Mouse (Mus musculus): Measurements from ENCODE around the gene Brd3. TPM values are rescaled to one million over a fixed set of nuclear protein-coding genes. Genes with fewer than 3 reads are reported as not detected.
"Not testable (repeated sequence)": the region's sequence is repeated elsewhere in the genome, so short reads cannot be mapped to it uniquely, and the experiment has no call there.

Brd3 gene
- total and polyA plus RNA-seq, 2 experiments = 5.8 to 14.8 TPM

DNA sequence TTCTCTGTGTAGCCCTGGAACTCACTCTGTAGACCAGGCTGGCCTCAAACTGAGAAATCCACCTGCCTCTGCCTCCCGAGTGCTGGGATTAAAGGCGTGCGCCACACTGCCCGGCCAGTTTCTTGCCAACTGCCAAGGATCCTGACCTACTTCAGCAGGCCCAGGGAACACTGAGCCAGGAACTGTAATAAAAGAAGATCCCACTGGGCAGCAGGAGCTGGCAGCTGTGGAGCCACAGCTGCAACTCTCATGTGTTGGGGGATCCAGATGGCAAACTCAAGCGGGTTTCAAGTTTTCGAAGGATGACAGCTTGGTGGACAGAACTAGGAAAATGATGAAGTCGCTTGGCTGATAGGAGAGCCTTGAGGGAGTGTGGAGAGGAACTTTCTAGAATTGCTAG lies 3.2 kb upstream of the Brd3 start:
- Histone ChIP-seq H3K79me2 (ENCODE audit: control insufficient read depth, insufficient read depth, low read length) (peaks cover 2% of the 10 kb centered on the region; the same call in 1 of the 2 replicates), H3K4me3 (ENCODE audit: insufficient read depth, low read depth, low read length) (no peak overlapping the region), H3K27me3 (ENCODE audit: control insufficient read depth, insufficient read depth, low read length) (no peaks in the 10 kb centered on the region), H3K4me1 (ENCODE audit: control insufficient read depth, insufficient read depth, low read length) (peaks cover 7% of the 10 kb centered on the region), H3K27ac (replicated peaks; ENCODE audit: insufficient read depth, low read depth, low read length) (no peak overlapping the region), H3K9ac (ENCODE audit: low read depth, low read length) (no peak overlapping the region), H3K36me3 (ENCODE audit: control insufficient read depth, insufficient read depth, low read length) (no peaks in the 10 kb centered on the region)
- 96% methylated on average over 7 of the region's 7 CpGs for WGBS
- TF ChIP-seq POLR2A (IDR thresholded peaks at IDR 0.05; ENCODE audit: extremely low read depth, insufficient read depth, low read length) (no peak), CTCF (IDR thresholded peaks at IDR 0.05; ENCODE audit: low read depth, low read length) (no peak)
- no peak for DNase-seq (ENCODE audit: extremely low read depth, low read depth, low spot score)

DNA sequence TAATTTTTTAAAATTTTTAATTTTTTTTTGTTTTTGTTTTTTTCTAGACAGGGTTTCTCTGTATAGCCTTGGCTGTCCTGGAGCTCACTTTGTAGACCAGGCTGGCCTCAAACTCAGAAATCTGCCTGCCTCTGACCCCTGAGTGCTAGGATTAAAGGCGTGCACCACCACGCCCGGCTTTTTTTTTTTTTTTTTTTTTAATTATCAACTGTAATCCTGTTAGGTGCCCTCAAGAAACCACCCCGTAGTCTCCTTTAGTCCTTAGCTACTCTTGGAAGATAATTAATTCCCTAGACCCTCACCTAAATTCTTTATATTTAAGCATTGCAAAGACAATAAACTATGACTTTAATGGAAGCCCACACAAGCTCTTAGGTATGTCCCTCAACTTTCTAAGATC lies 804 bp downstream of the Brd3 start:
- WGBS = 82% methylated on average over 4 of the region's 4 CpGs
- not testable (repeated sequence) for H3K79me2 ChIP-seq (ENCODE audit: control insufficient read depth, insufficient read depth, low read length)

DNA sequence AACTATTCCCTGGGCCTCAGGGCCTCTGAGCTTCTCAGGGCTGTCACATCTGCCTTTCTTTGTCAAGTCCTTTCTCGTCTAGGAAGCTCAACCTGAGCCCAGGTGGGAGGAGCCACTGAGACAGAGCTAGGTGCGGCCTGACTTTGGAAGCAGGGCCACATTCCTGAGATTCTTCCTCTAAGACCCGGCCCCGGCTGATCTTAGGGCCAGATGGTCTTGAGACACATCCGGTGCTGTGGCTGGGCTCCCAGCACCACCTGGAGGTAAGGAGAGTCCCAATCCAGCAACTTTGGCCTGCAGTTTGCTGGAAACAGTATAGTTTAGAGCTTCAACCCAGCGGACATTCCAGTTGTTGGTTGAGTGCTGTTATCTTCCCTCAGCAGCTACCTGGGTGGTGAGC lies 1.9 kb downstream of the Brd3 start:
- Histone ChIP-seq H3K9ac (ENCODE audit: low read depth, low read length) (no peak overlapping the region), H3K4me1 (ENCODE audit: control insufficient read depth, insufficient read depth, low read length) (peaks cover 6% of the 10 kb centered on the region; the same call in 1 of the 2 replicates)
- no peak for DNase-seq (ENCODE audit: extremely low read depth, low read depth, low spot score)

More for the DNA sequence above, 804 bp downstream of the Brd3 start:
- not testable (repeated sequence) for H3K4me3 ChIP-seq (ENCODE audit: insufficient read depth, low read depth, low read length); H3K36me3 ChIP-seq (ENCODE audit: control insufficient read depth, insufficient read depth, low read length); DNase-seq (ENCODE audit: extremely low read depth, low read depth, low spot score); H3K4me1 ChIP-seq (ENCODE audit: control insufficient read depth, insufficient read depth, low read length); H3K27me3 ChIP-seq (ENCODE audit: control insufficient read depth, insufficient read depth, low read length); H3K27ac ChIP-seq (replicated peaks; ENCODE audit: insufficient read depth, low read depth, low read length); H3K9ac ChIP-seq (ENCODE audit: low read depth, low read length)

DNA sequence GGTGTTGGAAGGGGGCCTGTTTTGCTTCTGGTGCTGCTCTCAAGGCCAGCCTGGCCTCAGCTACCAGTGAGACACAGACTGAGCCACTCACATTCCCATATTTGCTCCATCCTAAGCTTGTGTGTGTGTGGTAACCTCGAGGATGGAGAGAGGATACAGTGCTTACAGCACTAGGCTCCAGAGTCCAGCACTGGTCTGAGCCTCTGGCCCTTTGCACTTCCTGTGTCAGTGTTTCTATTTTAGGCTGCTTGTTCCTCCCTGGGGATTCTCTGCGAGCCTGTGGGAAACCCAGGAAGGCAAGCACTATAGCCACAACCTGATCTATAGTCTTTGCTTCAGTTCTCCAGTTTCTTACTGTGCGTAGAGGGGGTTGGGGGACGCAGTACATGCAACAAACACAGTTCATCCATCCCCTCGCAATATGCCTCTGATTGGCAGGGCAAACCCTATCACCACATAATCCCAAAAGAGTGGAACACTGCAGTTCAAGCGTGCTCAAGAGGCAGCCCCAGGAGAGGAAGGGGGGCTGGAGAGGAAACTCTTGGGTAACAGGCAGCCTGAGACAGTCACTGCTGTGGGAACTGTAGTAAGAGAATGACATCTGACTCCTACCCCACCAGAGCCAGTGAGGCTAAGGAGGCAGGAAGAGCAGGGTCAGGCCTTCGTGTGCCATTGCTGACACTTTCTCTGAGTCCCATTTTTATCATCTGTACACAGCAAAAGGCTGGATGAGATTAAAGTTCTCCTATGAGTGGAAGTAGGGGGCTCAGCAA lies 3.2 kb downstream of the Brd3 start:
- no peaks in the 10 kb centered on the region for H3K79me2 ChIP-seq (ENCODE audit: control insufficient read depth, insufficient read depth, low read length)
- DNase-seq (ENCODE audit: extremely low read depth, low read depth, low spot score) = peak; percentile 20
- no peaks in the 10 kb centered on the region for H3K27me3 ChIP-seq (ENCODE audit: control insufficient read depth, insufficient read depth, low read length)
- H3K27ac ChIP-seq (replicated peaks; ENCODE audit: insufficient read depth, low read depth, low read length) = peak overlapping the region; percentile 71
- TF ChIP-seq CTCF (IDR thresholded peaks at IDR 0.05; ENCODE audit: low read depth, low read length) (no peak), POLR2A (IDR thresholded peaks at IDR 0.05; ENCODE audit: extremely low read depth, insufficient read depth, low read length) (no peak)
- H3K4me1 ChIP-seq (ENCODE audit: control insufficient read depth, insufficient read depth, low read length) = peaks cover 6% of the 10 kb centered on the region; the same call in 1 of the 2 replicates
- WGBS = 59% methylated on average over 7 of the region's 7 CpGs
- H3K4me3 ChIP-seq (ENCODE audit: insufficient read depth, low read depth, low read length) = no peak overlapping the region
- H3K36me3 ChIP-seq (ENCODE audit: control insufficient read depth, insufficient read depth, low read length) = no peaks in the 10 kb centered on the region
- no peak overlapping the region for H3K9ac ChIP-seq (ENCODE audit: low read depth, low read length)

More for the DNA sequence above, 1.9 kb downstream of the Brd3 start:
- Histone ChIP-seq H3K79me2 (ENCODE audit: control insufficient read depth, insufficient read depth, low read length) (no peaks in the 10 kb centered on the region), H3K27me3 (ENCODE audit: control insufficient read depth, insufficient read depth, low read length) (no peaks in the 10 kb centered on the region), H3K27ac (replicated peaks; ENCODE audit: insufficient read depth, low read depth, low read length) (0 out of 2 replicates have a peak overlapping the region, but pooled peaks have one; percentile 7), H3K4me3 (ENCODE audit: insufficient read depth, low read depth, low read length) (no peak overlapping the region), H3K36me3 (ENCODE audit: control insufficient read depth, insufficient read depth, low read length) (no peaks in the 10 kb centered on the region)
- WGBS = 50% methylated on average over 6 of the region's 6 CpGs
- no peak for TF ChIP-seq POLR2A (IDR thresholded peaks at IDR 0.05; ENCODE audit: extremely low read depth, insufficient read depth, low read length)
- TF ChIP-seq CTCF (IDR thresholded peaks at IDR 0.05; ENCODE audit: low read depth, low read length) = peak; percentile 23; the same call in 1 of the 2 replicates

DNA sequence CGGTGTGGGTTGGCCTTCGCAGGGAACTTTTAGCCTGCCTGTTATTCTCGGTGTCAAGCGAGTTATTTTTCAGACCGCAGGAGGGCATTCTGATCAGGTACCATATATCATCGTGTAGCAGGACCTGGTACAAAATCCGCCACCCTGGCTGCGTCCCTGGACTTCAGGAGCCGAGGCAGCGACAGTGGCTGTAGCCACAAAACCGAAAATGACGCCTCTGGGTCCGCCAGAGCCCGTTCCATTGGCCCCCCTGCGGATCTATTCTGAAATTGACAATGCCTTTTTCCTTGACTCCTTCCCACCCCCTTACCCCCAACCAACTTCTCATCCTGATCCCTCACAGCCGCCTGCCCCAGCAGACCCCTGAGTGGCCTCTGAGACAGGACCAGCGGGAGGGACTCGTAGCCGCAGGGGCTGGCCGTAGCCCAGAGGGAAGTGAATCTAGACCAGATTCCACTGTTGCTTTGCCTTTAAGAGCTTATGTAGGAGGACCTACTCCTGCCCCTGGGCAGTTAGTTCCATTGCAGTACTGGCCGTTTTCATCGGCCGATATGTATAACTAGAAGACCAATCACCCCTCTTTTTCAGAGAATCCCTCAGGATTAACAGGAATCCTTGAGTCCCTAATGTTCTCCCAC lies 11.0 kb downstream of the Brd3 start:
- Histone ChIP-seq H3K79me2 (ENCODE audit: control insufficient read depth, insufficient read depth, low read length) (no peaks in the 10 kb centered on the region), H3K4me3 (ENCODE audit: insufficient read depth, low read depth, low read length) (peak overlapping the region; percentile 67), H3K27me3 (ENCODE audit: control insufficient read depth, insufficient read depth, low read length) (no peaks in the 10 kb centered on the region), H3K4me1 (ENCODE audit: control insufficient read depth, insufficient read depth, low read length) (no peaks in the 10 kb centered on the region), H3K9ac (ENCODE audit: low read depth, low read length) (peak overlapping the region; percentile 69; the same call in 1 of the 2 replicates), H3K36me3 (ENCODE audit: control insufficient read depth, insufficient read depth, low read length) (no peaks in the 10 kb centered on the region), H3K27ac (replicated peaks; ENCODE audit: insufficient read depth, low read depth, low read length) (peak overlapping the region; percentile 44)
- WGBS = 65% methylated on average over 23 of the region's 23 CpGs
- peak; percentile 79 for DNase-seq (ENCODE audit: extremely low read depth, low read depth, low spot score)
- TF ChIP-seq CTCF (IDR thresholded peaks at IDR 0.05; ENCODE audit: low read depth, low read length) (no peak), POLR2A (IDR thresholded peaks at IDR 0.05; ENCODE audit: extremely low read depth, insufficient read depth, low read length) (no peak)

DNA sequence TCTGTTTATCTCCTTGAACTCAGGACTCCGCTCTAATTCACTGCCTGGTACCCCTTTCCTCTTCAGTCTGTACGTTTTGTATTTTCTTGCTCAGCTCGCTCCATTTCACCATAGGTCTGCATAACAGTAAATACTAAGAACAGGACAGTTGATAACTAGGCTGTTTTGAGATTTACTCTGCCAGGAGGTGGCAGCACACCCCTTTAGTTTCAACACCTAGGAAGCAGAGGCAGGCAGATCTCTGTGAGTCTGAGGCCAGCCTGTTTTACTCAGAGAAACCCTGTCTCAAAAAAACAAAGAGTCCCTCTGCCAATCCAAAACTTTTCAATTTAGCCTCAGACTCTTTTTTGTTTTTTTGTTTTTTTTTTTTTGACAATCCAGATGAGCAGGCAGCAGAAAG lies 13.5 kb downstream of the Brd3 start:
- TF ChIP-seq POLR2A (IDR thresholded peaks at IDR 0.05; ENCODE audit: extremely low read depth, insufficient read depth, low read length) (no peak), CTCF (IDR thresholded peaks at IDR 0.05; ENCODE audit: low read depth, low read length) (peak; percentile 12; the same call in 1 of the 2 replicates)
- over 99% methylated on average over 3 of the region's 3 CpGs for WGBS
- no peak for DNase-seq (ENCODE audit: extremely low read depth, low read depth, low spot score)
- Histone ChIP-seq H3K27me3 (ENCODE audit: control insufficient read depth, insufficient read depth, low read length) (no peaks in the 10 kb centered on the region), H3K79me2 (ENCODE audit: control insufficient read depth, insufficient read depth, low read length) (no peaks in the 10 kb centered on the region), H3K4me1 (ENCODE audit: control insufficient read depth, insufficient read depth, low read length) (no peaks in the 10 kb centered on the region), H3K4me3 (ENCODE audit: insufficient read depth, low read depth, low read length) (no peak overlapping the region), H3K36me3 (ENCODE audit: control insufficient read depth, insufficient read depth, low read length) (no peaks in the 10 kb centered on the region), H3K9ac (ENCODE audit: low read depth, low read length) (no peak overlapping the region), H3K27ac (replicated peaks; ENCODE audit: insufficient read depth, low read depth, low read length) (no peak overlapping the region)

Data from liver, adult 2 months (tissue).